Mouse (Mus musculus): ENCODE data around the gene Eya2. TPM values are rescaled to one million over a fixed set of nuclear protein-coding genes. Genes with fewer than 3 reads are reported as not detected.

The Eya2 gene
- polyA plus RNA-seq, 1 experiment: 6.0 TPM

- TF ChIP-seq CTCF (IDR thresholded peaks at IDR 0.05; ENCODE audit: extremely low read depth, insufficient read depth, insufficient read length, insufficient replicate concordance): no peak
- no peak for TF ChIP-seq POLR2A (IDR thresholded peaks at IDR 0.05; ENCODE audit: low read depth, low read length)
- Histone ChIP-seq H3K4me3 (ENCODE audit: extremely low read depth, insufficient read depth, insufficient read length) (no peak overlapping the region), H3K27me3 (ENCODE audit: control insufficient read depth, insufficient read depth, low read length) (peaks cover 8% of the 10 kb centered on the region), H3K4me1 (ENCODE audit: control insufficient read depth, insufficient read depth, insufficient read length) (no peaks in the 10 kb centered on the region), H3K27ac (ENCODE audit: insufficient read depth, low read length) (no peak overlapping the region), H3K36me3 (ENCODE audit: control insufficient read depth, insufficient read depth, low read length) (no peaks in the 10 kb centered on the region)
- DNase-seq (ENCODE audit: low read depth in 1 of 2, low spot score in 2 of 2): no peak
- 88% methylated on average over 13 of the region's 13 CpGs for WGBS
Observed at GRCm38 (mm10) chr2:165599566-165599965, 4.7 kb downstream of the Eya2 start.

DNA sequence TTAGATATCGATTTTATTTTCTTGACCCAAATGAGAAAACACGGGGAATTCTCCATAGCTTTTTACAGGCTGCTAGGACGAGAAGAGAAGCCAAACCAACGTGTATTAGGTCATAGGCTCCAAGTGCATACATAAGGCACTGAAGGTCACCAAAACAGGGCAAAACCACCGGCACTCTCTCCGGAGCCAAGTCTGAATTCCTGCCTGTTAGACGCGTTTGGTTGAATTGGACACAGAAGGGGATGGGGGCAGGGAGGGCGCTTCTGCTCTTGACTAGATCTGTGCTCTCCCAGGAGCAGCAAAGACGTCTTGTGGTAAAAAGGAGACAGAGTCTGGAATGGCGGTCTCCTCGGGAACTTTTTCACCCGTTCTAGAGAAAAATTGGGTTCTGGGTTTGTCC lies 6.1 kb downstream of the Eya2 start:
- no peak for DNase-seq (ENCODE audit: low read depth in 1 of 2, low spot score in 2 of 2)
- TF ChIP-seq POLR2A (IDR thresholded peaks at IDR 0.05; ENCODE audit: low read depth, low read length) (no peak), CTCF (IDR thresholded peaks at IDR 0.05; ENCODE audit: extremely low read depth, insufficient read depth, insufficient read length, insufficient replicate concordance) (no peak)
- no peaks in the 10 kb centered on the region for H3K4me1 ChIP-seq (ENCODE audit: control insufficient read depth, insufficient read depth, insufficient read length)
- no peak overlapping the region for H3K27ac ChIP-seq (ENCODE audit: insufficient read depth, low read length)
- no peaks in the 10 kb centered on the region for H3K36me3 ChIP-seq (ENCODE audit: control insufficient read depth, insufficient read depth, low read length)
- H3K27me3 ChIP-seq (ENCODE audit: control insufficient read depth, insufficient read depth, low read length): 0 out of 2 replicates have a peak, but pooled peaks cover 1% of the 10 kb centered on the region
- 82% methylated on average over 13 of the region's 13 CpGs for WGBS
- no peak overlapping the region for H3K4me3 ChIP-seq (ENCODE audit: extremely low read depth, insufficient read depth, insufficient read length)

- 0 out of 2 replicates have a peak, but pooled peaks cover 1% of the 10 kb centered on the region for H3K27me3 ChIP-seq (ENCODE audit: control insufficient read depth, insufficient read depth, low read length)
- H3K36me3 ChIP-seq (ENCODE audit: control insufficient read depth, insufficient read depth, low read length): no peaks in the 10 kb centered on the region
- DNase-seq (ENCODE audit: low read depth in 1 of 2, low spot score in 2 of 2): no peak
- TF ChIP-seq CTCF (IDR thresholded peaks at IDR 0.05; ENCODE audit: extremely low read depth, insufficient read depth, insufficient read length, insufficient replicate concordance) (no peak), POLR2A (IDR thresholded peaks at IDR 0.05; ENCODE audit: low read depth, low read length) (no peak)
- H3K4me1 ChIP-seq (ENCODE audit: control insufficient read depth, insufficient read depth, insufficient read length): no peaks in the 10 kb centered on the region
- no peak overlapping the region for H3K27ac ChIP-seq (ENCODE audit: insufficient read depth, low read length)
- H3K4me3 ChIP-seq (ENCODE audit: extremely low read depth, insufficient read depth, insufficient read length): no peak overlapping the region
- WGBS: 75% methylated on average over 8 of the region's 8 CpGs
Observed at GRCm38 (mm10) chr2:165601605-165602004, 6.8 kb downstream of the Eya2 start.

DNA sequence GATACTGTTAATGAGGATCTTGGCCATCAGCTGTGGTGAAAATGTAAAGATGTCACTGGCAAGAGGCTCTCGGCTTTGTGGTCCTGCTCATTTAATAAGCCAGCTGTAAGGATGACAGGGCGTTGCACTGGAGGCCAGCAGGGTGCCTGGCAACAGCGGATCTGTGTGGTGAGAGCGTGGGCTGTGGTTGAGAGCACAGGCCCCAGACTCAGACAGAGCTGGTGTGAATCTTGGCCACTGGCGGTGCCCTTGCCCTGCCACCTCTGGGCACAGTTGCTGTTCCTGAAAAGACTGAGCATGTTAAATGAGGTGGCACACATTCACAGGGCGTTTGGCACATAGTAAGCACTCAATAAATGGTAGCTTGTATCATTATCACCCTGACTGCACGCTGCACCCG lies 8.9 kb downstream of the Eya2 start:
- H3K27me3 ChIP-seq (ENCODE audit: control insufficient read depth, insufficient read depth, low read length): 0 out of 2 replicates have a peak, but pooled peaks cover 1% of the 10 kb centered on the region
- H3K4me1 ChIP-seq (ENCODE audit: control insufficient read depth, insufficient read depth, insufficient read length): no peaks in the 10 kb centered on the region
- TF ChIP-seq CTCF (IDR thresholded peaks at IDR 0.05; ENCODE audit: extremely low read depth, insufficient read depth, insufficient read length, insufficient replicate concordance): no peak
- no peak for TF ChIP-seq POLR2A (IDR thresholded peaks at IDR 0.05; ENCODE audit: low read depth, low read length)
- no peak for DNase-seq (ENCODE audit: low read depth in 1 of 2, low spot score in 2 of 2)
- H3K36me3 ChIP-seq (ENCODE audit: control insufficient read depth, insufficient read depth, low read length): no peaks in the 10 kb centered on the region
- WGBS: 39% methylated on average over 8 of the region's 8 CpGs
- H3K4me3 ChIP-seq (ENCODE audit: extremely low read depth, insufficient read depth, insufficient read length): no peak overlapping the region
- no peak overlapping the region for H3K27ac ChIP-seq (ENCODE audit: insufficient read depth, low read length)

GRCm38 (mm10) chr2:165611551-165612253 lies 16.9 kb downstream of the Eya2 start:
- H3K27me3 ChIP-seq (ENCODE audit: control insufficient read depth, insufficient read depth, low read length): no peaks in the 10 kb centered on the region
- no peak overlapping the region for H3K27ac ChIP-seq (ENCODE audit: insufficient read depth, low read length)
- DNase-seq (ENCODE audit: low read depth in 1 of 2, low spot score in 2 of 2): no peak
- H3K4me1 ChIP-seq (ENCODE audit: control insufficient read depth, insufficient read depth, insufficient read length): no peaks in the 10 kb centered on the region
- TF ChIP-seq POLR2A (IDR thresholded peaks at IDR 0.05; ENCODE audit: low read depth, low read length): no peak
- no peak for TF ChIP-seq CTCF (IDR thresholded peaks at IDR 0.05; ENCODE audit: extremely low read depth, insufficient read depth, insufficient read length, insufficient replicate concordance)
- no peak overlapping the region for H3K4me3 ChIP-seq (ENCODE audit: extremely low read depth, insufficient read depth, insufficient read length)
- no peaks in the 10 kb centered on the region for H3K36me3 ChIP-seq (ENCODE audit: control insufficient read depth, insufficient read depth, low read length)
- WGBS: 75% methylated on average over 7 of the region's 7 CpGs

DNA sequence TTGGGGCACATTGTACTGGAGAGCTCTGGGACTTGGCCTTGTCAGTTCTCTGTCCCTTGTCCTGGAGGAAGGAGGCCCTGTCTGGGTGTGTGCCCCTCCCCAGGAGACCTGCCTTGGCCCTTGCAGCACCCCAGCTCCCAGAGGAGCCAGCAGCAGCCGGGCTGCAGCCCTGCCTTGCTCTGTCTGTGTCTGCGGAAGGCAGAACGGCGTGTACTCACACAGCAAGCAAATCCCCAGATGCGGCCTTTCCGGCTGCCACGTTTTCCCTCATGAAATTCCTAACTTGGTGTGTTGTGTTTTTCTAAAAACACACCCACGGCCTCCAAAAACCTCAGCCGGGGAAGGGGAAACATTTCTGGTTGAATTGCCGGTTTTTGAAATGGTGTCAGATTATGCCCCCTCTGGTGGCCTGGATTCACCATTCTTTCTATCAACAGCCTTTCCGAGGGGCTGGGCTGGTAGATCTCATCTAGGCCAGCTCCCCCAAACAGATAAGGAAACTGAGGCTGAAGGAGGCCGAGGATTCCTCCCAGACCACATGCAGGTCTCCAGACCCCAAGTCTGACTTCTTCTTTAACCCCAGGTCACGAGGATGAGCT lies 19.0 kb downstream of the Eya2 start:
- TF ChIP-seq CTCF (IDR thresholded peaks at IDR 0.05; ENCODE audit: extremely low read depth, insufficient read depth, insufficient read length, insufficient replicate concordance): no peak
- no peak for TF ChIP-seq POLR2A (IDR thresholded peaks at IDR 0.05; ENCODE audit: low read depth, low read length)
- Histone ChIP-seq H3K27me3 (ENCODE audit: control insufficient read depth, insufficient read depth, low read length) (no peaks in the 10 kb centered on the region), H3K4me1 (ENCODE audit: control insufficient read depth, insufficient read depth, insufficient read length) (no peaks in the 10 kb centered on the region), H3K36me3 (ENCODE audit: control insufficient read depth, insufficient read depth, low read length) (no peaks in the 10 kb centered on the region), H3K4me3 (ENCODE audit: extremely low read depth, insufficient read depth, insufficient read length) (no peak overlapping the region), H3K27ac (ENCODE audit: insufficient read depth, low read length) (no peak overlapping the region)
- WGBS: 83% methylated on average over 13 of the region's 13 CpGs
- no peak for DNase-seq (ENCODE audit: low read depth in 1 of 2, low spot score in 2 of 2)

GRCm38 (mm10) chr2:165621488-165621887 lies 26.7 kb downstream of the Eya2 start:
- H3K4me1 ChIP-seq (ENCODE audit: control insufficient read depth, insufficient read depth, insufficient read length): no peaks in the 10 kb centered on the region
- 83% methylated on average over 2 of the region's 2 CpGs for whole genome bisulfite sequencing
- no peak overlapping the region for H3K27ac ChIP-seq (ENCODE audit: insufficient read depth, low read length)
- H3K36me3 ChIP-seq (ENCODE audit: control insufficient read depth, insufficient read depth, low read length): no peaks in the 10 kb centered on the region
- no peaks in the 10 kb centered on the region for H3K27me3 ChIP-seq (ENCODE audit: control insufficient read depth, insufficient read depth, low read length)
- no peak for DNase-seq (ENCODE audit: low read depth in 1 of 2, low spot score in 2 of 2)
- no peak for TF ChIP-seq CTCF (IDR thresholded peaks at IDR 0.05; ENCODE audit: extremely low read depth, insufficient read depth, insufficient read length, insufficient replicate concordance)
- TF ChIP-seq POLR2A (IDR thresholded peaks at IDR 0.05; ENCODE audit: low read depth, low read length): no peak
- no peak overlapping the region for H3K4me3 ChIP-seq (ENCODE audit: extremely low read depth, insufficient read depth, insufficient read length)
